ENCODE assay signal across 17 mouse cellular contexts in genomic region chr8:3375748-3376147, GRCm38 (mm10). TPM values are rescaled to one million over a fixed set of nuclear protein-coding genes. Genes with fewer than 3 reads are reported as not detected.
DNase-seq lines count a peak whose midpoint lies in the region; ATAC-seq and TF ChIP-seq lines count a peak whose summit lies in the region.
"Had no signal": no experiment of that assay in that cellular context is flagged by ENCODE, and none has a peak within 500 bp of the region (broad histone marks: within the 10 kb centered on the region; RNA-seq: fewer than 3 reads in every experiment).

No protein-coding gene starts in this region.

- no peak overlapping the region for H3K9ac ChIP-seq in stomach, postnatal 0 days (ENCODE audit: low read length)
- H3K9ac ChIP-seq: forebrain, embryonic 12.5 days; hindbrain, embryonic 12.5 days; limb, embryonic 13.5 days; midbrain, embryonic 12.5 days had no signal

- H3K4me3 ChIP-seq in gastrocnemius, adult 2 months = no peak overlapping the region
- H3K4me3 ChIP-seq in spleen, adult 2 months (ENCODE audit: extremely low read depth, insufficient read depth, insufficient read length) = no peak overlapping the region
- H3K4me3 ChIP-seq in stomach, postnatal 0 days (ENCODE audit: low read depth, low read length) = no peak overlapping the region
- H3K4me3 ChIP-seq: forebrain, embryonic 12.5 days; hindbrain, embryonic 12.5 days; limb, embryonic 13.5 days; midbrain, embryonic 12.5 days had no signal

- H3K27ac ChIP-seq in gastrocnemius, adult 2 months = no peak overlapping the region
- H3K27ac ChIP-seq in spleen, adult 2 months (ENCODE audit: insufficient read depth, low read length) = no peak overlapping the region
- no peak overlapping the region for H3K27ac ChIP-seq in stomach, postnatal 0 days (replicated peaks)
- H3K27ac ChIP-seq: forebrain, embryonic 12.5 days; hindbrain, embryonic 12.5 days; limb, embryonic 13.5 days; midbrain, embryonic 12.5 days had no signal

- ATAC-seq in stomach, postnatal 0 days (ENCODE audit: low FRiP score, low TSS enrichment) = no peak

- DNase-seq in gastrocnemius, adult 2 months = no peak
- DNase-seq in gastrocnemius, adult 18-20 months (ENCODE audit: low spot score) = no peak
- DNase-seq in spleen, adult 2 months (ENCODE audit: low read depth in 1 of 2, low spot score in 2 of 2) = peak in 1 of 2 experiments; percentile 30
- DNase-seq in spleen, adult 12 weeks (ENCODE audit: low spot score) = no peak
- DNase-seq in brain, embryonic 14.5 days (ENCODE audit: low read depth) = no peak
- DNase-seq in stomach, postnatal 0 days (ENCODE audit: low spot score) = no peak
- no peak for DNase-seq in layer of hippocampus, adult 11-12 months (ENCODE audit: low spot score)
- DNase-seq in spleen, postnatal 4 days (ENCODE audit: low spot score in 2 of 2) = no peak
- DNase-seq: adrenal gland, postnatal 10 days; cerebellum, adult 11-12 months had no signal

- H3K4me1 ChIP-seq in spleen, adult 2 months (ENCODE audit: control insufficient read depth, insufficient read depth, insufficient read length) = no peaks in the 10 kb centered on the region
- no peaks in the 10 kb centered on the region for H3K4me1 ChIP-seq in stomach, postnatal 0 days (replicated peaks; ENCODE audit: control insufficient read depth, insufficient read depth)
- H3K4me1 ChIP-seq: forebrain, embryonic 12.5 days; hindbrain, embryonic 12.5 days; limb, embryonic 13.5 days; midbrain, embryonic 12.5 days had no signal

- TF ChIP-seq CTCF in gastrocnemius, adult 2 months (IDR thresholded peaks at IDR 0.05) = peak; percentile 40
- TF ChIP-seq CTCF in spleen, adult 2 months (IDR thresholded peaks at IDR 0.05; ENCODE audit: extremely low read depth, insufficient read depth, insufficient read length, insufficient replicate concordance) = peak; percentile 13; the same call in 1 of the 2 replicates
- TF ChIP-seq CTCF in brain, embryonic 14.5 days (IDR thresholded peaks at IDR 0.05; ENCODE audit: borderline replicate concordance, extremely low read depth, insufficient read depth, insufficient read length) = peak; percentile 12; the same call in 1 of the 2 replicates
- peak; percentile 52 for TF ChIP-seq CTCF in stomach, postnatal 0 days (IDR thresholded peaks at IDR 0.05; ENCODE audit: low read depth)

- no peak for TF ChIP-seq POLR2A in spleen, adult 2 months (IDR thresholded peaks at IDR 0.05; ENCODE audit: low read depth, low read length)
- TF ChIP-seq POLR2A in brain, embryonic 14.5 days (IDR thresholded peaks at IDR 0.05; ENCODE audit: borderline replicate concordance, extremely low read depth, insufficient read depth, insufficient read length, poor library complexity, severe bottlenecking) = no peak

- no peak overlapping the region for H3K4me2 ChIP-seq in stomach, postnatal 0 days (replicated peaks; ENCODE audit: low read depth)
- H3K4me2 ChIP-seq: forebrain, embryonic 12.5 days; hindbrain, embryonic 12.5 days; limb, embryonic 13.5 days; midbrain, embryonic 12.5 days had no signal

- H3K36me3 ChIP-seq in spleen, adult 2 months (ENCODE audit: control insufficient read depth, insufficient read depth, low read length) = peaks cover 46% of the 10 kb centered on the region
- no peaks in the 10 kb centered on the region for H3K36me3 ChIP-seq in stomach, postnatal 0 days (ENCODE audit: control insufficient read depth, insufficient read depth, low read length)
- H3K36me3 ChIP-seq: forebrain, embryonic 12.5 days; hindbrain, embryonic 12.5 days; limb, embryonic 13.5 days; midbrain, embryonic 12.5 days had no signal

- H3K9me3 ChIP-seq in stomach, postnatal 0 days (ENCODE audit: control insufficient read depth, low read length) = no peaks in the 10 kb centered on the region
- H3K9me3 ChIP-seq: forebrain, embryonic 12.5 days; hindbrain, embryonic 12.5 days; limb, embryonic 13.5 days; midbrain, embryonic 12.5 days had no signal

- no peaks in the 10 kb centered on the region for H3K27me3 ChIP-seq in spleen, adult 2 months (ENCODE audit: control insufficient read depth, insufficient read depth, low read length)
- no peaks in the 10 kb centered on the region for H3K27me3 ChIP-seq in stomach, postnatal 0 days (ENCODE audit: control insufficient read depth, insufficient read depth, low read length)
- H3K27me3 ChIP-seq: forebrain, embryonic 12.5 days; hindbrain, embryonic 12.5 days; limb, embryonic 13.5 days; midbrain, embryonic 12.5 days had no signal

- TF ChIP-seq EP300 in stomach, postnatal 0 days (optimal IDR thresholded peaks at IDR 0.05) = no peak

- intact Hi-C loops in gastrocnemius, adult 2 months (cut with DNase I) = no loop called here

RNA-seq across cellular contexts. Expression of gene Arhgef18, which starts 17.1 kb away (rescaled TPM):
- total RNA-seq in gastrocnemius, adult 2 months (2021) = 10 to 100 TPM in 1 of 2 experiments, 1 to 10 TPM in 1; 6.9 to 11.8 TPM
- total RNA-seq in gastrocnemius, adult 18-20 months (2021) = 10 to 100 TPM in 1 of 2 experiments, 1 to 10 TPM in 1; 8.4 to 10.5 TPM
- polyA plus RNA-seq in spleen, adult 2 months (2012; rRNA removed) = 104 and 165 TPM in 2 replicates
- 32.1 and 37.0 TPM in 2 replicates for polyA plus RNA-seq in brain, embryonic 14.5 days (2012; rRNA removed)
- polyA plus RNA-seq in stomach, postnatal 0 days (2015; fragmentation: Nextera tagmentation; extraction: Ambion mirVana) = 5.5 TPM in 2 replicates

RNA-seq across cellular contexts. Expression of gene A430078G23Rik, which starts 22.5 kb away (rescaled TPM):
- not detected for total RNA-seq in gastrocnemius, adult 2 months (2021)
- total RNA-seq in gastrocnemius, adult 18-20 months (2021) = under 1 TPM in 1 of 2 experiments, not detected in 1; 0.11 TPM
- polyA plus RNA-seq in spleen, adult 2 months (2012; rRNA removed) = 28.3 and 28.6 TPM in 2 replicates
- polyA plus RNA-seq in brain, embryonic 14.5 days (2012; rRNA removed) = 0.07 and 0.19 TPM in 2 replicates
- polyA plus RNA-seq in stomach, postnatal 0 days (2015; fragmentation: Nextera tagmentation; extraction: Ambion mirVana) = 0.51 and 0.63 TPM in 2 replicates
- total RNA-seq: layer of hippocampus, adult 18-20 months had no signal
- polyA plus RNA-seq: C2C12; hindbrain, embryonic 12.5 days; midbrain, embryonic 12.5 days; neural tube, embryonic 14.5 days had no signal

Comparison
In these comparisons a context has a peak if more than half of its experiments do, and no peak if none do; other contexts are left out.
1. RNA of gene A430078G23Rik, which starts 22.5 kb away (polyA plus RNA-seq): 28.3 to 28.6 TPM in spleen, adult 2 months; 0.51 to 0.63 TPM in stomach, postnatal 0 days and 0.07 to 0.19 TPM in brain, embryonic 14.5 days; every median in the first group is over 10 times any median in the second.
2. Peak in every context shown above with its lines, with median percentiles within 50 percentile points of each other: CTCF ChIP-seq.